Mouse (Mus musculus): ENCODE data around the gene Foxa1. TPM values are rescaled to one million over a fixed set of nuclear protein-coding genes. Genes with fewer than 3 reads are reported as not detected.

Foxa1 gene
- polyA plus RNA-seq, 1 experiment = 0.03 TPM

GRCm38 (mm10) chr12:57538588-57539550 lies 7.8 kb downstream of the Foxa1 start:
- Histone ChIP-seq H3K4me3 (replicated peaks; ENCODE audit: insufficient read depth, low read depth, low read length) (no peak overlapping the region), H3K4me1 (ENCODE audit: control insufficient read depth, insufficient read depth, low read length) (no peaks in the 10 kb centered on the region; the same call in 1 of the 2 replicates), H3K27me3 (ENCODE audit: control insufficient read depth, insufficient read depth, low read length) (peaks cover 28% of the 10 kb centered on the region; the same call in 1 of the 2 replicates), H3K27ac (ENCODE audit: insufficient read depth, low read length) (no peak overlapping the region)
- 2% methylated on average over 63 of the region's 63 CpGs for WGBS
- TF ChIP-seq CTCF (IDR thresholded peaks at IDR 0.05; ENCODE audit: borderline replicate concordance, insufficient read depth, low read depth, low read length) = no peak
- TF ChIP-seq POLR2A (IDR thresholded peaks at IDR 0.05; ENCODE audit: borderline replicate concordance, insufficient read depth, low read length) = no peak
- DNase-seq = no peak

- peaks cover 26% of the 10 kb centered on the region; the same call in 1 of the 2 replicates for H3K27me3 ChIP-seq (ENCODE audit: control insufficient read depth, insufficient read depth, low read length)
- no peak overlapping the region for H3K27ac ChIP-seq (ENCODE audit: insufficient read depth, low read length)
- no peak overlapping the region for H3K4me3 ChIP-seq (replicated peaks; ENCODE audit: insufficient read depth, low read depth, low read length)
- TF ChIP-seq POLR2A (IDR thresholded peaks at IDR 0.05; ENCODE audit: borderline replicate concordance, insufficient read depth, low read length) (no peak), CTCF (IDR thresholded peaks at IDR 0.05; ENCODE audit: borderline replicate concordance, insufficient read depth, low read depth, low read length) (no peak)
- no peaks in the 10 kb centered on the region; the same call in 1 of the 2 replicates for H3K4me1 ChIP-seq (ENCODE audit: control insufficient read depth, insufficient read depth, low read length)
- WGBS = 5% methylated on average over 21 of the region's 21 CpGs
- DNase-seq = no peak
Observed at GRCm38 (mm10) chr12:57537791-57538587, 8.7 kb downstream of the Foxa1 start.

DNA sequence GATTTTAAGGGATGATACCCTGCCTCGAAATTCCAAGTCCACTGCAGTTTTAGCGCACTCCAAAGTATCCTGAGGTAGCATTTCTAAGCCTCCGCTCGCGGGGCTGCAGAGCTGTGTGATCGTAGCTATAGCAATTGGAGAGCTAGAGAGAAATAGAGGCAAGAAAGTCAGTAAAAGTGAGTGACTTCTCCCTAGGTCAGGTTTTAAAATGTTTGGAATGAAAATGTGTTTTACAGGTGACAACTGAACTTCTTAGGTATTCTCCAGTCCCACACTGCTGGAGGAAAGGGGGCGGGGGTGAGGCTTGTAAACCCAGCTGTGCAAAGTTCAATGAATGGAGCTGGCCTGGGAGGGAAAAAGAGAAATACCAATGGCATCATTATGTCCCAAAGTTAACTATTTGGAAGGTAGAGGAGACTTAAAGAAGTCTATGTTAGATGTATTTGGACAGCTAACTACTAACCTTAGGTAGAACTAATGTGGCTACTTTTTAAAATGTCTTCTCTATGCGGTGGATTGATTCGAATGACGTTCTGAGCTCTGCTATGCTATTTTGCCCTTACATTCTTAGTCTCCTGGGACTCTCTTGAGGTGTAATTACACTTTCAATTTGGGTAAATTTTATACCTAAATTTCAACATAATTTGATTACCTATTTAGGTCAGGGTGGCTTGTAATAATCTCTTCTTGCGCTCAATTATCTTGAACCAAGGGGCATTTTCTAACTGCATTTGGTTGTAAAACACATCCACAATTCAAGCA lies 9.6 kb downstream of the Foxa1 start:
- WGBS = 5% methylated on average over 11 of the region's 11 CpGs
- H3K27ac ChIP-seq (ENCODE audit: insufficient read depth, low read length) = no peak overlapping the region
- TF ChIP-seq CTCF (IDR thresholded peaks at IDR 0.05; ENCODE audit: borderline replicate concordance, insufficient read depth, low read depth, low read length) (no peak), POLR2A (IDR thresholded peaks at IDR 0.05; ENCODE audit: borderline replicate concordance, insufficient read depth, low read length) (no peak)
- no peak for DNase-seq
- H3K4me1 ChIP-seq (ENCODE audit: control insufficient read depth, insufficient read depth, low read length) = no peaks in the 10 kb centered on the region; the same call in 1 of the 2 replicates
- H3K27me3 ChIP-seq (ENCODE audit: control insufficient read depth, insufficient read depth, low read length) = peaks cover 19% of the 10 kb centered on the region; the same call in 1 of the 2 replicates
- no peak overlapping the region for H3K4me3 ChIP-seq (replicated peaks; ENCODE audit: insufficient read depth, low read depth, low read length)

DNA sequence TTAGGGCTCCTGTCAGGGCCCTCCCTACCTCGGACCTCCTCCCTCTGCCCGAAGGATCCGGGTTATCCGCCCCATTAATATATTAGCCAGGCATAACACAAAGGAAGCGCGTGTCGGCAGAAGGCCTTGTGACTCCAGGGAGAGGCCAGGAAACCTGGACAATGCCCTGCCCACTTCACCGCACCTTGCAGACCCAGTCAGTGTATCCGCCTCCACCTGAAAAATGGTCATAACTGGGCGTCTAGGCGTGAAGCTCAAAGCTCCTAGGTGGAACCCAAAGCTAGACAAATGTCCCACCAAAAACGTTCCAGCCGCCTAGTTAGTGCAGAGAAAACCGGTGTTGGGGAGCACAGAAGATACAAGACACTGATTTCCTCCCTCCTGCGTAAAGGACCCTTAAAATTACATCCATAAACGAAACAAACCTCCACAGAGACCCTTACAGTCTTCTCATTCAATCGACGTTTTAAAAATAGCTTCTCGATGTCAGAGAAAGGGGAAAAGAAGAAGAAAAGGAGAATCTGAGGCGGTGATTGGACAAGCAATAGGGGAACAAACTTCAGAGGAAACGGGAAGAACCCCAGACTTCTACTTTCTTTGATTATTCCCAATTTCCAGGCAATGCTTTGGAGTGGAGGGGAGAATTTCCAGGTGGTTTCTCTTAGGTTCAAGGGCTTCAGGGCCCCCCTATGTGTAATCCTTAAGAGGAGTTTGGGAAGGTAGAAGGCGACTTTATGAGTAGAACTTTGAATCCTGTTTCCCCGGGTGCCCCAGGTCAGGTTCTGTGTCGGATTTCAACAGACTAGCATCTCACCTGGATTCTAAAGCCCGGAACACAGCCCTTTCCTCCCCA lies 10.4 kb downstream of the Foxa1 start:
- Histone ChIP-seq H3K4me3 (replicated peaks; ENCODE audit: insufficient read depth, low read depth, low read length) (no peak overlapping the region), H3K27me3 (ENCODE audit: control insufficient read depth, insufficient read depth, low read length) (peaks cover 14% of the 10 kb centered on the region; the same call in 1 of the 2 replicates), H3K27ac (ENCODE audit: insufficient read depth, low read length) (no peak overlapping the region), H3K4me1 (ENCODE audit: control insufficient read depth, insufficient read depth, low read length) (no peaks in the 10 kb centered on the region; the same call in 1 of the 2 replicates)
- no peak for DNase-seq
- no peak for TF ChIP-seq CTCF (IDR thresholded peaks at IDR 0.05; ENCODE audit: borderline replicate concordance, insufficient read depth, low read depth, low read length)
- TF ChIP-seq POLR2A (IDR thresholded peaks at IDR 0.05; ENCODE audit: borderline replicate concordance, insufficient read depth, low read length) = no peak
- WGBS = 2% methylated on average over 25 of the region's 25 CpGs

- WGBS = 1% methylated on average over 39 of the region's 39 CpGs
- H3K27ac ChIP-seq (ENCODE audit: insufficient read depth, low read length) = no peak overlapping the region
- TF ChIP-seq POLR2A (IDR thresholded peaks at IDR 0.05; ENCODE audit: borderline replicate concordance, insufficient read depth, low read length) = no peak
- H3K4me3 ChIP-seq (replicated peaks; ENCODE audit: insufficient read depth, low read depth, low read length) = no peak overlapping the region
- H3K27me3 ChIP-seq (ENCODE audit: control insufficient read depth, insufficient read depth, low read length) = peaks cover 14% of the 10 kb centered on the region; the same call in 1 of the 2 replicates
- no peaks in the 10 kb centered on the region; the same call in 1 of the 2 replicates for H3K4me1 ChIP-seq (ENCODE audit: control insufficient read depth, insufficient read depth, low read length)
- no peak for DNase-seq
Observed at GRCm38 (mm10) chr12:57534879-57535611, 11.7 kb downstream of the Foxa1 start.

GRCm38 (mm10) chr12:57534517-57534878 lies 12.2 kb downstream of the Foxa1 start:
- Histone ChIP-seq H3K4me1 (ENCODE audit: control insufficient read depth, insufficient read depth, low read length) (no peaks in the 10 kb centered on the region; the same call in 1 of the 2 replicates), H3K27ac (ENCODE audit: insufficient read depth, low read length) (no peak overlapping the region), H3K27me3 (ENCODE audit: control insufficient read depth, insufficient read depth, low read length) (peaks cover 13% of the 10 kb centered on the region; the same call in 1 of the 2 replicates), H3K4me3 (replicated peaks; ENCODE audit: insufficient read depth, low read depth, low read length) (no peak overlapping the region)
- WGBS = 2% methylated on average over 6 of the region's 6 CpGs
- no peak for TF ChIP-seq CTCF (IDR thresholded peaks at IDR 0.05; ENCODE audit: borderline replicate concordance, insufficient read depth, low read depth, low read length)
- no peak for TF ChIP-seq POLR2A (IDR thresholded peaks at IDR 0.05; ENCODE audit: borderline replicate concordance, insufficient read depth, low read length)
- DNase-seq = no peak

Data from cerebellum, adult 2 months (tissue).